Mouse (Mus musculus) heart, adult 2 months (tissue): ENCODE data around the gene Katnb1. TPM values are rescaled to one million over a fixed set of nuclear protein-coding genes. Genes with fewer than 3 reads are reported as not detected.

ENCODE experiments used
- DNase-seq, 2 experiments: peaks; one replicate each; pipeline ENCODE4 v3.0.0; 2021
- H3K27ac ChIP-seq: fragments of 200-600 bp; 2 replicates; pipeline ENCODE4 v1.8.1; 2022
- H3K27me3 ChIP-seq: fragments of 200-500 bp; 2 replicates; pipeline ENCODE4 v1.6.1; 2012; ENCODE audit warnings: mild to moderate bottlenecking, low read length, inconsistent platforms, mixed read lengths; ENCODE audit not compliant: control insufficient read depth, insufficient read depth
- H3K36me3 ChIP-seq: fragments of 200-500 bp; 2 replicates; pipeline ENCODE4 v1.6.1; 2012; ENCODE audit warnings: low read length, inconsistent platforms; ENCODE audit not compliant: control insufficient read depth, insufficient read depth
- H3K4me1 ChIP-seq: fragments of 200-500 bp; 2 replicates; pipeline ENCODE4 v1.6.1; 2011; ENCODE audit warnings: low read length; ENCODE audit not compliant: control insufficient read depth, insufficient read depth
- H3K4me3 ChIP-seq: fragments of 200-600 bp; 2 replicates; pipeline ENCODE4 v1.8.1; 2022
- H3K79me2 ChIP-seq: fragments of 200-500 bp; replicated peaks from 2 replicates; pipeline ENCODE4 v1.6.1; 2012; ENCODE audit warnings: mild to moderate bottlenecking, inconsistent platforms, low read length, moderate library complexity, mixed read lengths; ENCODE audit not compliant: control insufficient read depth, insufficient read depth
- H3K9ac ChIP-seq: fragments of 200-500 bp; 2 replicates; pipeline ENCODE4 v1.6.1; 2012; ENCODE audit warnings: low read depth, mild to moderate bottlenecking, control low read depth, inconsistent platforms, low read length, mixed read lengths
- CTCF ChIP-seq: fragments of 200-600 bp; IDR thresholded peaks from 2 replicates; pipeline ENCODE4 v1.8.1; 2022; ENCODE audit warnings: antibody characterized with exemption, mild to moderate bottlenecking, moderate library complexity
- EP300 ChIP-seq: fragments of 200-500 bp; IDR thresholded peaks from 2 replicates; pipeline ENCODE4 v1.6.1; 2011; ENCODE audit warnings: low read depth, low read length, control low read depth; ENCODE audit not compliant: insufficient read depth
- POLR2A ChIP-seq: fragments of 200-500 bp; IDR thresholded peaks from 2 replicates; pipeline ENCODE4 v1.6.1; 2011; ENCODE audit warnings: mild to moderate bottlenecking, low read depth, low read length, control low read depth; ENCODE audit not compliant: insufficient read depth
- WGBS: fragments of 180-500 bp; shearing (Covaris S2); methylation state at CpG from one replicate; pipeline ENCODE4 v1.1.7; 2018; 5-methylcytosine and 5-hydroxymethylcytosine counted together
- intact Hi-C: fragments of 180-260 bp; cut with DNase I; formaldehyde crosslinking; loops from one replicate; pipeline ENCODE4 v1.15.1; 2025
- polyA plus RNA-seq: library from polyadenylated mRNA; depleted of rRNA; stranded (reverse); fragments of >200 nt; gene quantifications from 2 replicates; pipeline ENCODE4 v1.2.3, GENCODE M21; 2012
- total RNA-seq, 2 experiments: library from RNA; stranded (reverse); gene quantifications; 2 replicates each; pipeline ENCODE4 v1.2.3; 2021

Gene Katnb1
- total and polyA plus RNA-seq, 3 experiments, result 4.5 to 9.1 (median 5.9) TPM

- Histone ChIP-seq H3K27ac (no peak overlapping the region), H3K79me2 (no peaks in the 10 kb centered on the region), H3K36me3 (no peaks in the 10 kb centered on the region), H3K4me3 (no peak overlapping the region), H3K9ac (no peak overlapping the region), H3K27me3 (no peaks in the 10 kb centered on the region; the same call in 1 of the 2 replicates), H3K4me1 (peaks cover 1% of the 10 kb centered on the region)
- no peak for DNase-seq
- no peak for TF ChIP-seq POLR2A
- TF ChIP-seq CTCF, result no peak
- TF ChIP-seq EP300, result no peak
- 20% methylated on average over 6 of the region's 6 CpGs for WGBS
- intact Hi-C loops, result no loop called here
Measured at GRCm38 (mm10) chr8:95059812-95060533, 21.0 kb upstream of the Katnb1 start.

- no peak overlapping the region for H3K4me3 ChIP-seq
Measured at GRCm38 (mm10) chr8:95064531-95064930, 16.5 kb upstream of the Katnb1 start.

GRCm38 (mm10) chr8:95067582-95067981 is 13.4 kb upstream of the Katnb1 start:
- TF ChIP-seq EP300 (no peak), CTCF (peak; percentile 79), POLR2A (no peak)

More at GRCm38 (mm10) chr8:95064531-95064930, 16.5 kb upstream of the Katnb1 start:
- H3K9ac ChIP-seq, result no peak overlapping the region
- H3K79me2 ChIP-seq, result no peaks in the 10 kb centered on the region
- H3K27me3 ChIP-seq, result no peaks in the 10 kb centered on the region
- TF ChIP-seq EP300 (no peak), POLR2A (no peak), CTCF (no peak)
- 85% methylated on average over 2 of the region's 2 CpGs for WGBS
- H3K36me3 ChIP-seq, result no peaks in the 10 kb centered on the region
- DNase-seq, result no peak
- peaks cover under 1% of the 10 kb centered on the region for H3K4me1 ChIP-seq
- no peak overlapping the region for H3K27ac ChIP-seq
- intact Hi-C loops, result no loop called here

GRCm38 (mm10) chr8:95075504-95075903 is 5.5 kb upstream of the Katnb1 start:
- no peak overlapping the region for H3K27ac ChIP-seq
- DNase-seq, result no peak
- no peaks in the 10 kb centered on the region for H3K36me3 ChIP-seq
- H3K9ac ChIP-seq, result no peak overlapping the region
- intact Hi-C loops, result loop anchor here (5.0 kb wide), 2 partner anchors 48 to 128 kb away; no protein-coding TSS in a partner anchor
- TF ChIP-seq EP300 (no peak), POLR2A (no peak), CTCF (no peak)
- WGBS, result 61% methylated on average over 3 of the region's 3 CpGs
- H3K4me1 ChIP-seq, result no peaks in the 10 kb centered on the region
- no peak overlapping the region for H3K4me3 ChIP-seq
- no peaks in the 10 kb centered on the region for H3K79me2 ChIP-seq
- H3K27me3 ChIP-seq, result no peaks in the 10 kb centered on the region

More at GRCm38 (mm10) chr8:95067582-95067981, 13.4 kb upstream of the Katnb1 start:
- no peak overlapping the region for H3K9ac ChIP-seq
- no peaks in the 10 kb centered on the region for H3K79me2 ChIP-seq
- no peaks in the 10 kb centered on the region for H3K4me1 ChIP-seq
- 41% methylated on average over 3 of the region's 3 CpGs for WGBS
- no peak overlapping the region for H3K4me3 ChIP-seq
- H3K27me3 ChIP-seq, result no peaks in the 10 kb centered on the region
- intact Hi-C loops, result no loop called here
- H3K27ac ChIP-seq, result no peak overlapping the region
- no peaks in the 10 kb centered on the region for H3K36me3 ChIP-seq
- peak; percentile 33 to 51 for DNase-seq

- Histone ChIP-seq H3K27me3 (no peaks in the 10 kb centered on the region), H3K9ac (no peak overlapping the region)
- intact Hi-C loops, result loop anchor here (5.0 kb wide), 2 partner anchors 49 to 129 kb away; no protein-coding TSS in a partner anchor
Measured at GRCm38 (mm10) chr8:95076151-95076550, 4.8 kb upstream of the Katnb1 start.

GRCm38 (mm10) chr8:95078055-95078454 is 2.9 kb upstream of the Katnb1 start:
- no peaks in the 10 kb centered on the region for H3K36me3 ChIP-seq
- intact Hi-C loops, result loop anchor here (5.0 kb wide), 2 partner anchors 51 to 131 kb away; no protein-coding TSS in a partner anchor

More at GRCm38 (mm10) chr8:95076151-95076550, 4.8 kb upstream of the Katnb1 start:
- Histone ChIP-seq H3K27ac (no peak overlapping the region), H3K36me3 (no peaks in the 10 kb centered on the region), H3K79me2 (no peaks in the 10 kb centered on the region), H3K4me3 (no peak overlapping the region), H3K4me1 (no peaks in the 10 kb centered on the region)
- WGBS, result 64% methylated on average over 17 of the region's 17 CpGs
- DNase-seq, result no peak
- TF ChIP-seq EP300 (no peak), CTCF (no peak), POLR2A (no peak)

More at GRCm38 (mm10) chr8:95078055-95078454, 2.9 kb upstream of the Katnb1 start:
- Histone ChIP-seq H3K27ac (no peak overlapping the region), H3K4me3 (no peak overlapping the region), H3K79me2 (no peaks in the 10 kb centered on the region), H3K4me1 (peaks cover 1% of the 10 kb centered on the region; the same call in 1 of the 2 replicates), H3K9ac (no peak overlapping the region), H3K27me3 (no peaks in the 10 kb centered on the region)
- no peak for DNase-seq
- 72% methylated on average over 3 of the region's 3 CpGs for WGBS
- TF ChIP-seq CTCF (no peak), POLR2A (no peak), EP300 (no peak)
